Mouse (Mus musculus): ENCODE data around the gene Cbx8. TPM values are rescaled to one million over a fixed set of nuclear protein-coding genes. Genes with fewer than 3 reads are reported as not detected.

The Cbx8 gene
- polyA plus RNA-seq, 1 experiment from 2014 or later: 13.8 TPM

DNA sequence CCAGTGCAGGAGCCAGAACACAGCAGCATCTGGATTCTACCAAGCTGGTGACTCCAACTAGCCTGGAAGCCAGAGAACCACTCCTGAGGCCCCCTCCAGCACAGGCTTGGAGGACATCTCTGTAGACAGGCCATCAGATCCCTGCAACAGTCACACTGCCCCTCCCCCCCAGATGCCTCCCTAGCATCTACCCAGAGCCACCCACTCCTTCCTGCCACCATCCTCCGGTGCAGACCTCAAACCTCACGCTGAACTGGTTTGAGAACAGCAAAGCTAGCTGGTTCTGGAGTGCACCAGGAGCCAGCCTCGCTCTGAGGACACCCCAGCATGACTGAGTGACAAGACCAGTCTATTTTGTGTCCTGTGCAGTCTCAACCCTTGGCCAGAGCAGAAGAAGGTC, 48.0 kb downstream of the Cbx8 start:
- Histone ChIP-seq H3K4me2 (replicated peaks) (no peak overlapping the region), H3K9ac (replicated peaks) (no peak overlapping the region), H3K4me1 (0 out of 2 replicates have a peak, but pooled peaks cover 2% of the 10 kb centered on the region), H3K27ac (replicated peaks) (no peak overlapping the region), H3K36me3 (no peaks in the 10 kb centered on the region), H3K4me3 (no peak overlapping the region), H3K27me3 (0 out of 2 replicates have a peak, but pooled peaks cover 2% of the 10 kb centered on the region), H3K9me3 (no peaks in the 10 kb centered on the region)
- WGBS: 82% methylated on average over 3 of the region's 3 CpGs
- no peak for ATAC-seq (replicated peaks)

DNA sequence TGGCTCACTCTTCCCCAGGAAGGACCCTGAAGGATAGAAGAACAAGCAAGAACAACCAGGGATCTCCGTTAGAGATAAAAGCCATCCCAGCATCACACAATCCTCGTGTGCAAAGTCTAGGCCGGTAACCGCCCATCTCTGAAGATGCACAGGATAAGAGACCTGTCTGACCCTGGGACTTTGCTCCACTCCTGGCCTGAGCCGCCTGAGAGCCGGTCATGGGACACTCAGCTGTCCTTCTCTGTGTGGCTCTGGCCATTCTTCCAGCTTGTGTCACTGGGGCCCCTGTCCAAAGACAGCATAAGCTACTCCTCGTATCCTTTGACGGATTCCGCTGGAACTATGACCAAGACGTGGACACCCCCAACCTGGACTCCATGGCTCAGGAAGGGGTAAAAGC, 52.8 kb downstream of the Cbx8 start, which contains the start of gene Enpp7:
Enpp7 (plus strand) TSS at position 190 of the 400 bp plus-strand sequence.
- no peaks in the 10 kb centered on the region for H3K27me3 ChIP-seq
- no peak within 1 kb of the TSS for H3K27ac ChIP-seq (replicated peaks)
- WGBS: 92% methylated on average over 10 of the region's 10 CpGs
- H3K4me2 ChIP-seq (replicated peaks): no peak within 1 kb of the TSS
- H3K36me3 ChIP-seq: no peaks in the 10 kb centered on the region
- no peaks in the 10 kb centered on the region for H3K4me1 ChIP-seq
- no peak within 1 kb of the TSS for H3K4me3 ChIP-seq
- no peaks in the 10 kb centered on the region for H3K9me3 ChIP-seq
- ATAC-seq (replicated peaks): no peak
- H3K9ac ChIP-seq (replicated peaks): no peak within 1 kb of the TSS

Other genes starting within 250 kb of the Cbx8 start
- gene Rbfox3, start 129.4 kb downstream of the Cbx8 start, polyA plus RNA-seq (2015; fragmentation: Nextera tagmentation; extraction: Ambion mirVana): 51.1 and 57.2 TPM in 2 replicates
- not detected in 2 replicates for gene Enpp7, start 52.8 kb downstream of the Cbx8 start, polyA plus RNA-seq (2015; fragmentation: Nextera tagmentation; extraction: Ambion mirVana)
- gene Cbx2, start 18.0 kb downstream of the Cbx8 start, polyA plus RNA-seq (2015; fragmentation: Nextera tagmentation; extraction: Ambion mirVana): 30.4 and 31.8 TPM in 2 replicates
- 15.5 and 16.5 TPM in 2 replicates for gene Cbx4, start 45.3 kb upstream of the Cbx8 start, polyA plus RNA-seq (2015; fragmentation: Nextera tagmentation; extraction: Ambion mirVana)
- 52.4 and 54.6 TPM in 2 replicates for gene Tbc1d16, start 187.5 kb upstream of the Cbx8 start, polyA plus RNA-seq (2015; fragmentation: Nextera tagmentation; extraction: Ambion mirVana)
- 12.9 and 13.7 TPM in 2 replicates for gene Ccdc40, start 187.6 kb upstream of the Cbx8 start, polyA plus RNA-seq (2015; fragmentation: Nextera tagmentation; extraction: Ambion mirVana)
- 43.9 and 49.8 TPM in 2 replicates for gene Gaa, start 226.9 kb upstream of the Cbx8 start, polyA plus RNA-seq (2015; fragmentation: Nextera tagmentation; extraction: Ambion mirVana)